Mouse (Mus musculus) forebrain, embryonic 16.5 days (tissue): ENCODE measurements around the gene Lyl1. TPM values are rescaled to one million over a fixed set of nuclear protein-coding genes. Genes with fewer than 3 reads are reported as not detected.
A peak's percentile ranks its signal among the peaks of the same experiment; 100 is the strongest.

ENCODE experiments used
- ATAC-seq: fragments of 200-750 bp; cut with Nextera tagmentation; 2 replicates; pipeline ENCODE4 v1.8.0; 2017; ENCODE audit warnings: mild to moderate bottlenecking, moderate library complexity
- H3K27ac ChIP-seq: fragments of 300-500 bp; sonication (generic); 2 replicates; pipeline ENCODE4 v1.5.1; 2014; ENCODE audit warnings: low read length, control low read depth
- H3K27me3 ChIP-seq: fragments of 300-500 bp; sonication (generic); replicated peaks from 2 replicates; pipeline ENCODE4 v1.6.1; 2014; ENCODE audit warnings: low read length; ENCODE audit not compliant: control insufficient read depth, insufficient read depth
- H3K36me3 ChIP-seq: fragments of 300-500 bp; sonication (generic); 2 replicates; pipeline ENCODE4 v1.6.1; 2014; ENCODE audit not compliant: control insufficient read depth, insufficient read depth
- H3K4me1 ChIP-seq: fragments of 300-500 bp; sonication (generic); replicated peaks from 2 replicates; pipeline ENCODE4 v1.6.1; 2014; ENCODE audit warnings: low read length; ENCODE audit not compliant: control insufficient read depth, insufficient read depth
- H3K4me2 ChIP-seq: fragments of 300-500 bp; sonication (generic); 2 replicates; pipeline ENCODE4 v1.6.1; 2014; ENCODE audit warnings: mild to moderate bottlenecking, low read length, control low read depth
- H3K4me3 ChIP-seq: fragments of 300-500 bp; sonication (generic); replicated peaks from 2 replicates; pipeline ENCODE4 v1.5.1; 2014; ENCODE audit warnings: mild to moderate bottlenecking, low read length, control low read depth
- H3K9ac ChIP-seq: fragments of 300-500 bp; sonication (generic); replicated peaks from 2 replicates; pipeline ENCODE4 v1.6.1; 2014; ENCODE audit warnings: low read depth, low read length, control low read depth
- H3K9me3 ChIP-seq: fragments of 300-500 bp; sonication (generic); 2 replicates; pipeline ENCODE4 v1.6.1; 2016; ENCODE audit warnings: low read length; ENCODE audit not compliant: control insufficient read depth
- WGBS: fragments of 180-500 bp; shearing (Covaris S2); extraction: QIAGEN DNeasy Blood & Tissue Kit; methylation state at CpG from one replicate; pipeline ENCODE4 v1.1.7; 2014; 5-methylcytosine and 5-hydroxymethylcytosine counted together
- polyA plus RNA-seq: library from polyadenylated mRNA; unstranded; fragments of >200 nt; fragmentation: Nextera tagmentation; extraction: Ambion mirVana; gene quantifications from 2 replicates; pipeline ENCODE4 v1.2.1, GENCODE M21; 2015

Lyl1 gene
- polyA plus RNA-seq, 1 experiment from 2014 or later = 2.6 TPM

GRCm38 (mm10) chr8:84733959-84734358, 32.7 kb downstream of the Lyl1 start:
- Histone ChIP-seq H3K27me3 (no peaks in the 10 kb centered on the region), H3K27ac (peak overlapping the region; percentile 68), H3K4me1 (peaks cover 95% of the 10 kb centered on the region), H3K36me3 (no peaks in the 10 kb centered on the region), H3K4me2 (no peak overlapping the region), H3K9ac (0 out of 2 replicates have a peak overlapping the region, but pooled peaks have one; percentile 14), H3K9me3 (no peaks in the 10 kb centered on the region), H3K4me3 (no peak overlapping the region)
- ATAC-seq = no peak
- WGBS = 63% methylated on average over 6 of the region's 6 CpGs

- H3K9ac ChIP-seq = no peak overlapping the region; the same call in 1 of the 2 replicates
- no peaks in the 10 kb centered on the region for H3K36me3 ChIP-seq
- peaks cover 96% of the 10 kb centered on the region for H3K4me1 ChIP-seq
- H3K9me3 ChIP-seq = no peaks in the 10 kb centered on the region
- H3K27ac ChIP-seq = peak overlapping the region; percentile 68
- H3K4me3 ChIP-seq = no peak overlapping the region
- H3K27me3 ChIP-seq = no peaks in the 10 kb centered on the region
- WGBS = 82% methylated on average over 2 of the region's 2 CpGs
- no peak for ATAC-seq
- no peak overlapping the region for H3K4me2 ChIP-seq
Measured at GRCm38 (mm10) chr8:84734680-84735079, 33.4 kb downstream of the Lyl1 start.

DNA sequence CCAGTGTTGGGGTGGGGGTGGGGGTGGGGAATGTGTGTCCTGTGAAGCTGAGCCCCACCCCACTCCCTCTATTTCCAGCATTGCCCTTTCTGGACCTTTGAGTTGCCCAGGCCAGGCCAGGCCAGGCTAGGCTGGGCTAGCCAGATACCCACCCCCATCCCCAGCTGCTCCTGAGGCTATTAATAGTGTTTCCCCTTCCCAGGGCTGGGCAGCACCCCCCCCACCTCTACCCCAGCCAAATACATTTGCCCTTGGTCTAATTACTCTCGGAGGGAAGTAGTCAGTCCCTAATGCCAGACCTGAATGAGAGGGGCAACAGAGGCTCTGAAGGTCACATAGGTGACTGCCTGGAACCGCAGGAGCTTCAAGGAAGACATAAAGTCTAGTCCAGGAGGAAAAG, 34.3 kb downstream of the Lyl1 start:
- no peaks in the 10 kb centered on the region for H3K27me3 ChIP-seq

GRCm38 (mm10) chr8:84736521-84736920, 35.3 kb downstream of the Lyl1 start:
- no peaks in the 10 kb centered on the region for H3K9me3 ChIP-seq
- peak overlapping the region; percentile 39; the same call in 1 of the 2 replicates for H3K27ac ChIP-seq
- no peak overlapping the region for H3K4me3 ChIP-seq
- H3K4me1 ChIP-seq = peaks cover 96% of the 10 kb centered on the region
- no peaks in the 10 kb centered on the region for H3K27me3 ChIP-seq
- WGBS = 86% methylated on average over 4 of the region's 4 CpGs
- peak overlapping the region; percentile 30 for H3K9ac ChIP-seq
- no peaks in the 10 kb centered on the region for H3K36me3 ChIP-seq
- H3K4me2 ChIP-seq = 0 out of 2 replicates have a peak overlapping the region, but pooled peaks have one; percentile 4
- ATAC-seq = no peak

More for the DNA sequence above, 34.3 kb downstream of the Lyl1 start:
- 40% methylated on average over 2 of the region's 2 CpGs for WGBS
- Histone ChIP-seq H3K36me3 (no peaks in the 10 kb centered on the region), H3K27ac (peak overlapping the region; percentile 68), H3K9ac (peak overlapping the region; percentile 33), H3K4me1 (peaks cover 96% of the 10 kb centered on the region), H3K9me3 (no peaks in the 10 kb centered on the region), H3K4me3 (no peak overlapping the region), H3K4me2 (no peak overlapping the region)
- ATAC-seq = no peak

DNA sequence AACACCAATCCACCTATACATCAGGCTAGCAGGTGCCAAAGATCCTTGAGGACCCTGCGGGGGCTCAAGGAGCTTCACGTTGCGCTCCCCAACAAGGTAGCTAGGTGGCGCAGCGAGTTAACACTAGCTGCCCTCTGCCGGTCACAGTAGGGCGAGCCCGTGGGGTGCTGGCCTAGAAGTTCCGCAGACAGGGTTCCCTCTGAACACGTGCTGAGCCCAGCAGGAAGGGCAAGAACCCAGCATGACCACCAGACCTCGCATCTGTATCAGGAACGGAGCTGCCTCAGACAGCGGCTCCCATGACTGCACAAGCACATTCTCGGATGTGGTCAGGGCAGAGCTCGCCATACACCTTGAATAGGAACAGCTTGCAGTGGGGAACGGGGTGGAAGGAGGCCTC, 36.4 kb downstream of the Lyl1 start:
- H3K27ac ChIP-seq = peak overlapping the region; percentile 70
- H3K9ac ChIP-seq = no peak overlapping the region; the same call in 1 of the 2 replicates
- peak overlapping the region; percentile 27 for H3K4me2 ChIP-seq
- ATAC-seq = peak; percentile 46; the same call in 1 of the 2 replicates
- no peaks in the 10 kb centered on the region for H3K27me3 ChIP-seq
- H3K4me3 ChIP-seq = no peak overlapping the region
- WGBS = 1% methylated on average over 16 of the region's 16 CpGs
- peaks cover 96% of the 10 kb centered on the region for H3K4me1 ChIP-seq
- no peaks in the 10 kb centered on the region for H3K36me3 ChIP-seq
- H3K9me3 ChIP-seq = no peaks in the 10 kb centered on the region

- Histone ChIP-seq H3K9ac (peak overlapping the region; percentile 52), H3K4me3 (no peak overlapping the region), H3K27me3 (no peaks in the 10 kb centered on the region), H3K27ac (peak overlapping the region; percentile 70), H3K4me2 (peak overlapping the region; percentile 27), H3K9me3 (no peaks in the 10 kb centered on the region), H3K36me3 (no peaks in the 10 kb centered on the region), H3K4me1 (peaks cover 96% of the 10 kb centered on the region)
- no peak for ATAC-seq
- 6% methylated on average over 10 of the region's 10 CpGs for WGBS
Measured at GRCm38 (mm10) chr8:84738266-84738665, 37.0 kb downstream of the Lyl1 start.

DNA sequence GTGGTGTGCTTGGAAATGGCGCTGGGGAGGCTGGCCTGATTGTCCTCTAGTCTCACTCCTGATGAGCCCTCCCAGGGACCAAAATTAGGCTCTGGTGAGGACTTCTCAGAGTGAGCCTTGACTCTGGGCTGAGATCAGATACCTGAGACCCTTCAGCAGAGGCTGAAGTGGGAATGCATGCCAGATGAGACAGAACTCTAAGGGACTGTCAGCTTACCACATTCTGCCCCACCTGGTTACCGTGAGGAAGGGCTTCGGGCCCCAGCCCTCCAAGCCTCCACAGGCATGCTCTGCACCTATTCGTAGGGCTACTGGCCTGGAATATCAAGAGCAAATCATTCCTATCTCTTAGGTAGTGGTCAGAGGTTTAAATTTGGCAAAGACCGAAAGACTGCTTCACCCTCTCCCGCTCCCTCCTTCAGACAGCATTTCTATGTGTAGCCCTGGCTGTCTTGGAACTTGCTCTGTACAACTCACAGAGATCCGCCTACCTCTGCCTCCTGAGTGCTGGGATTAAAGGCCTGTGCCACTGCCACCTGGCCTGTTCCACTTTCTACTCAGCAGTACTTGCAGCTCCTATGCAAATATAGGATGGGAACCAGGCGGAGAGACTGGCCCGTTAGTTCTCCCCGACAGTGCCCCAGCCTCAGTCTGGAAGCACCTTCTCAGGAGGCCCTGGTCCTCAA, 37.6 kb downstream of the Lyl1 start:
- no peak for ATAC-seq
- H3K27me3 ChIP-seq = no peaks in the 10 kb centered on the region
- H3K36me3 ChIP-seq = no peaks in the 10 kb centered on the region
- H3K4me2 ChIP-seq = no peak overlapping the region; the same call in 1 of the 2 replicates
- peaks cover 97% of the 10 kb centered on the region for H3K4me1 ChIP-seq
- H3K9ac ChIP-seq = peak overlapping the region; percentile 52
- peak overlapping the region; percentile 70 for H3K27ac ChIP-seq
- 39% methylated on average over 10 of the region's 10 CpGs for whole genome bisulfite sequencing
- no peaks in the 10 kb centered on the region for H3K9me3 ChIP-seq
- no peak overlapping the region for H3K4me3 ChIP-seq

DNA sequence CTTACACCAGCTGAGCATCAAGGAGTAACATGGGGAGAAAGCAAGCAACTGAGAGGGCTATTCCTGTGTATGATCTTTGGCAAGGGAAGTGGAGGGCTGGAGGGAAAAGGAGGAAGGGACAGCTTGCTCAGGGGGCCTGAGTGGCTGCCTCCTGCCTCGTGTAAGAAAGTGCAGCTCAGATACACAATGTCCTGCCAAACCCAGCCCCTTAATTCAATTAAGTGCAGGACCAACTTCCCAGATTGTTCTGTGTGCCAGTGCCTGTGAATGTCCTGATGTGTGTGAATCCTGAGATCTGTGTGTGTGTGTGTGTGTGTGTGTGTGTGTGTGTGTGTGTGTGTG, 38.1 kb downstream of the Lyl1 start:
- H3K4me2 ChIP-seq = no peak overlapping the region
- no peaks in the 10 kb centered on the region for H3K27me3 ChIP-seq
- WGBS = 0% methylated on average over 1 of the region's 1 CpGs
- H3K9me3 ChIP-seq = no peaks in the 10 kb centered on the region
- peak overlapping the region; percentile 51 for H3K27ac ChIP-seq
- no peaks in the 10 kb centered on the region for H3K36me3 ChIP-seq
- peak overlapping the region; percentile 34 for H3K9ac ChIP-seq
- H3K4me3 ChIP-seq = no peak overlapping the region
- no peak for ATAC-seq
- H3K4me1 ChIP-seq = peaks cover 97% of the 10 kb centered on the region

DNA sequence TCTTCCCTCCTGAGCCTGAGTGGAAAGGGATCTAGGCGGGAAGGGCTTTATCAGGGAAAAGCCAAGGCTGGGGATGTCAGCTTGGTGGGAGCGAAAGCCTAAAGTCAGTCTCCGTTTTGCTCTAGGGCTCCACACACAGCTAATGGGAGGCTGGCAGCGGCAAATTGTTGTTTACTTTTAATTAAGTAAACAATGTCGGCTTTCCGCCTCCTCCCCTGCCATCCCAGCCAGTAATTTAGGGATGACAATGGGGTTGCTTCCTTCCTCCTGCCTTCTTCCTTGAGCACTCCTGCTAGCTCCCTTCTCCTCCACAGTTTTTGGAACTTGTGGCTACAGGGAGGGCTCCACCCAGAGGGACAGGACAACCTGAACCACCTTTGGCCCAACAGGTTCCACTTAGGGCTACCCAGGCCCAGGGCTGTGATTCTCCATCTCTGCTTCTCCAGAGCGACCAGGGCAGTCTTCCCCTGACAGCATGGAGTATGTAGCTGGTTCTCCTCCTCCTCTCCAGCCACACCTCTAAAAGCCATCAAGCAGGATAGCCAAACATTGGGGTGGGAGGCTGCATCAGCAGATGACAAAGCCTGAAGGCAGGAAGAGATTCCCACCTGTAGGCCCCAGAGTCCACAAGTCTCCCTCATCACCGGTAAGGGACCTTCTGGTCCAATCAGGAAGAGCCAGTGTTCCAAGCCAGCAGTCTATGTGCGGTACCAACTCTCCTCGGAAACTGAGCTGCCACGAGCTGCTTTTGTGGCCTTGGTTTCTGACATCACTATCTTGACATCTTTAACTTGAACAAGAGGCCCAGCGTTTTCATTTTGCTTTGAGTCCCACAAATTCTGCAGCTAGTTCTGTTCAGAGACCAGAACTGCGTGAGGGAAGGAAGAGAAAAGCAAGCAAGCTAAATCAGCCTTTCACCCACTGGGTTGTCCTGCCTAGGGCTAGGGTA, 39.9 kb downstream of the Lyl1 start:
- no peaks in the 10 kb centered on the region for H3K36me3 ChIP-seq
- H3K9me3 ChIP-seq = no peaks in the 10 kb centered on the region
- no peaks in the 10 kb centered on the region for H3K27me3 ChIP-seq
- H3K9ac ChIP-seq = peak overlapping the region; percentile 28
- H3K4me2 ChIP-seq = 0 out of 2 replicates have a peak overlapping the region, but pooled peaks have one; percentile 2
- H3K4me1 ChIP-seq = peaks cover 95% of the 10 kb centered on the region
- H3K27ac ChIP-seq = peak overlapping the region; percentile 83
- 32% methylated on average over 13 of the region's 13 CpGs for WGBS
- ATAC-seq = no peak
- H3K4me3 ChIP-seq = no peak overlapping the region
